Mouse (Mus musculus) T-cell, adult 66 days (primary cell): ENCODE measurements around the gene Zfhx2. TPM values are rescaled to one million over a fixed set of nuclear protein-coding genes. Genes with fewer than 3 reads are reported as not detected.

Experiments
- total RNA-seq, 2 experiments: library from RNA; stranded (reverse); gene quantifications; 3 replicates in 1 of 2; 4 replicates in 1 of 2; pipeline ENCODE4 v1.2.4; 2023

Zfhx2 gene
- total RNA-seq = 10 to 100 TPM; 29.3 to 34.2 TPM

GRCm38 (mm10) chr14:55092011-55092577 lies at the start of gene Zfhx2:
TSS of gene Zfhx2 (minus strand) at chr14:55092324.

DNA sequence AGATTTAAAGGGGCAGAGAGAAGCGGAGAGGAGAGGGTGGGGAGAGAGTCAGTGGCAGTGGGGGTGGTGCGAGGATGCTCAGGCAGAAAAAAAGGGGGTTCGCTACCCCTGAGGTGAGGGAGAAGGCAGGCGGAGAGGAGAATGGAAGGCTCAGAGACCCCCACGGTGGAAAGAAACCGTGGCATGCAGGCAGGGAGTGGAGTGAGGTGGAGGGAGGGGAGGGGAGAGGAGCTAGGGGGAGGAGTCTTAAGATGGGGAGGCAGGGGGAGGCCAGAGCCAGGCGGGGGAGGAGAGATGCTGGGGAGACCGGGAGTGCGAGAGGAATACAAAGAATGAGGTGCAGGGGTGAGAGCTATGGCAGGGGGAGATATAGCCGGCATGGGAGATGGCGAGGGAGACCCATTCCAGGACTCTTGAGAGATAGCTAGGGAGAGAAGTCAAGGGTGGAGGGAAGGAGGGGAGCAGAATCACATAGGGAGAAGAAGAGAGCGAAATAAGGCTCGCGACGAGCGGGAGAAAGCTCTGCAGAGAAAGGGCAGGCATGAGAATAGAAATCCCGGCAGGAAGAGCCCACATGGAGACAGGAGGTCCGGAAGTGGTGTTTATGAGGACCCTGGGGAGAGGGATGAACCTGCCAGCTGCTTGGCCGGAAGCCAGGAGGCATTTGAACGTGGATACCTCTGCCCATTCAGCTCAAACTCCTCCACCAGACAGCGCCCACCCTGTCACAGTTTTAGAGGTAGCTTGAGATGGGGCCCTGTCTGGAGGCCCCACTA lies 24.5 kb upstream of the Zfhx2 start, which contains the start of gene Jph4:
Gene Jph4, minus strand, starts transcription at position 511 of the 776 bp plus-strand sequence.

DNA sequence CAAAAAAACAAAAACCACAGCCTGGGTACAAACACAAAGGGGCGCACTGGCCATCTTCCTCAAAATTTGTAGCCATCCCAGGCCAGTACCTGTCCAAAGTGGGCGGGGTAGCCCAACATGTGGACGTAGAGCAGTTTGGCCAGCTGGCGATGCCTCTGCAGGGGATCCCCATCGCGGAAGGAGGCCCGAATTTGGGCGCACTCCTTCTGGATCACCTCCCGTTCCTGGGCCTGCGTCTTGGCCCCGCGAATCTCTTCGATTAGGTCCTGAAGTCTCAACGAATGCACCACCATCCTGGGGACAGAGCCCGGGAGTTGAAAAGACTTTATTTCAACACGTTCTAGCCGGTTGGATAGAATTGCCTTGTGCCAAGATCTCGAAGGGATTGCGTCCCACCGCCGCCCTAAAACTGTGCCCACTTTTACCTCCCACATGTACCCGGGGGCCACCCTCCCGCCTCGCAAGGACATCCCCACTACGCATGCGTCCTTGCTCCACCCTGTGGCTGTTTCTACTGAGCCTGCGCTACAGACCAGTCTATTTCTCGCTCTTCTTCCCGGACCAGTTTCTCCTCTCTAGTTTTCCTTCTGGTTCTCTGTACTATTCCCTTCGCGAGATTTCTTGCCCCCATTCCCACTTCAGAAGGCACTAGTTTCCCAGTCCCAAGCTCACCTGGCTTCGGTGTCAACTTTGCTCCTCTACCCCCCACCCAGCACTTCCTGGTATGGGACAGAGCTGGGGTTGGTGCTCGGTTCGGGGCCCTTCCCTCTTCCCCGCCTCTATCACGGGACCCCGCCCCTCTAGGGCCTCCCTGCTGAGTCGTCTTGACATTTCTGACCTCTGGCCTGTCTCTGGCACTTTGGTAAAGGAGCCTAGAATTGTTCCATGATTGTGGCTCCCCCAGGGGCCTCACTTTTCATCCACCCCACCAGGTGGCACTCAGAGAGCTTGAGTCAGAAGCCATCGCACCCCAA lies 14.0 kb upstream of the Zfhx2 start, which contains the start of gene Ap1g2:
Gene Ap1g2, minus strand, starts transcription at position 758 of the 974 bp plus-strand sequence.

GRCm38 (mm10) chr14:55094704-55095231 lies 2.6 kb upstream of the Zfhx2 start, which contains the start of gene Thtpa:
TSS of gene Thtpa (plus strand) at chr14:55094784.

GRCm38 (mm10) chr14:55014991-55015766 lies 76.9 kb downstream of the Zfhx2 start, which contains the start of gene Ngdn:
TSS of gene Ngdn (plus strand) at chr14:55015454.

Other genes with a start within 250 kb of the Zfhx2 start
- gene Homez, start 221.4 kb downstream of the Zfhx2 start, total RNA-seq = 10 to 100 TPM; 11.3 to 11.7 TPM
- 10 to 100 TPM; 14.3 to 14.8 TPM for gene Ppp1r3e, start 214.8 kb downstream of the Zfhx2 start, total RNA-seq
- 1 to 10 TPM; 1.9 to 2.8 TPM for gene Bcl2l2, start 208.9 kb downstream of the Zfhx2 start, total RNA-seq
- 1 to 10 TPM in 1 of 2 experiments, not detected in 1; 1.4 TPM for gene Gm20521, start 208.9 kb downstream of the Zfhx2 start, total RNA-seq
- 100 to 1,000 TPM; 291 TPM for gene Pabpn1, start 199.8 kb downstream of the Zfhx2 start, total RNA-seq
- gene Slc22a17, start 179.2 kb downstream of the Zfhx2 start, total RNA-seq = 1 to 10 TPM; 2.7 to 3.8 TPM
- not detected for gene Efs, start 166.2 kb downstream of the Zfhx2 start, total RNA-seq
- not detected for gene Il25, start 159.6 kb downstream of the Zfhx2 start, total RNA-seq
- not detected for gene Cmtm5, start 156.1 kb downstream of the Zfhx2 start, total RNA-seq
- not detected for gene Myh6, start 125.4 kb downstream of the Zfhx2 start, total RNA-seq
- not detected for gene Gm17428, start 115.4 kb downstream of the Zfhx2 start, total RNA-seq
- gene Myh7, start 97.7 kb downstream of the Zfhx2 start, total RNA-seq = not detected
- gene Ngdn, start 76.9 kb downstream of the Zfhx2 start, total RNA-seq = 100 to 1,000 TPM in 1 of 2 experiments, 10 to 100 TPM in 1; 99.7 to 112 TPM
- gene Thtpa, start 2.5 kb upstream of the Zfhx2 start, total RNA-seq = 10 to 100 TPM; 10.1 to 10.8 TPM
- 100 to 1,000 TPM; 116 TPM for gene Ap1g2, start 14.3 kb upstream of the Zfhx2 start, total RNA-seq
- not detected for gene Jph4, start 24.6 kb upstream of the Zfhx2 start, total RNA-seq
- gene Dhrs2, start 129.7 kb upstream of the Zfhx2 start, total RNA-seq = not detected